Mouse (Mus musculus) bone marrow macrophage, adult 2 months (primary cell): ENCODE data around the gene Nav2.

Experiments used
- CTCF ChIP-seq: IDR thresholded peaks from 2 replicates; pipeline ENCODE4 v1.5.1; 2012; ENCODE audit warnings: low read depth, mild to moderate bottlenecking, low read length, moderate library complexity
- POLR2A ChIP-seq: IDR thresholded peaks from 2 replicates; pipeline ENCODE4 v1.6.1; 2012; ENCODE audit warnings: mild to moderate bottlenecking, low read depth, low read length, borderline replicate concordance

DNA sequence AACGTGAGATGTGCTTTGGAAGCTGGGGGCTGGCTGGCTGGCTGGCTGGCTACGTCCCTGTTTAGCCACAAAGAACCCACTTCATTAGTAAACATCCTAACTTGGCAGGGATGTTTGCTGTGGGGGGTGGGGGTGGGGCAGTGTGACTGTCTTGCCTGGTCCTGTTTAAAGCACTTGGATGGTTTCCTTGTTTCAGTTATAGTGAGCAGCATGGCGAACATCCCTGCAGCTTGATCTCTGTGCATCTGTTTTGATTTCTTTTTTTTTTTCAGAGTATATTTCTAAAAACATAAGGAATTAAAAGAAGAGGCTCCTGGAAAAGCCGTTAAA, 791 bp downstream of the Nav2 start:
- TF ChIP-seq CTCF (no peak), POLR2A (no peak)
